Mouse (Mus musculus) cerebellum, adult 9-10 months (tissue): Measurements from ENCODE around the gene Shoc2.
"Not testable (repeated sequence)": the region's sequence is repeated elsewhere in the genome, so short reads cannot be mapped to it uniquely, and the experiment has no call there.

Experiments used
- DNase-seq: peaks from one replicate; pipeline ENCODE4 v3.0.0; 2022

Gene Shoc2

DNA sequence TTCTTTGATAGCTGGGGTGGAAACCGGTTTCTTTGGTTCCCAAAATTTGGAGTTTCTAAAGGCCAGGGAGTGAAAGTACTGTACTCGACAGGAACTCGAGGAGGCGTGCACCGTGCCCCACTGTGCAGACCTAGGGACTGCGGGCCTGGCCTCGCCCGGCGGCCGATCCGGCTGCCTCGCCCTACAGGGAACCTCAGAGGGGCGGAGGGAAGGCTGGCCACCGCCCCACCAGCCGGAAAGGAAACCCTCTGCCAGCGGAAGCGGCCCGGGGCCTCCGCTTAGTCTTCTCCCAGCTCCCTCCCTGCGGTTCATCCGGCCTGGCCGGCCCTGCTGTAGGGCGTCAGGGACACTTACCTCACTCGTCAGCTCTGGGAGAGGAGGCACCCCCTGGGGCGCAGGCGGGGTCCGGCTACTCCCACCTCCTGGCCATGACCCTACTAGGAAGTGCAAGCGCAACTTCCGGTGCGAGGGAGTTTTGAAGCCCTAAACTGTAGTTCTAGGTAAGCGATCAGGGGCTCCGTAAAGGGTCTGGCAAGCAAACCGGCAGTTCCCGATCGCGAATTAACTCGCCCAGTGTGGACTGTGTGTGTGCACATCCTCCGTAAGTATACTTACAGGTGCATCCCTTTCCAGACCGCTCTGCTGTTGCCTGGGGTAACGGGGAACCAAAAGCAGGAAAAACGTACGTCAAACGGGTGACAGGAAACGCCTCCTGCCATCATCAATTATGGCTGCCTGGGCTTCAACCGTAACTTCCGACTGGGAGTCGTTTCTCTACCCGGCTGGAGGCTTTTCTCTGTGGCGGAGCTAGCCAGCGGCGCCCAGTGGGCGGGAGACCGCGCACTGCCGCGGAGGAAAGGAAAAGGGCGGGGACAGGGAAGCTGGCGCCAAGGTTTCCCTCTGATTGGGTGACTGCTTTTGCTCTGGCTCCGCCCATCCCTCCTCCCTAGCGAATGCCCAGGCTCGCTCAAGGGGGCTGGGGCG lies at the start of gene Shoc2, which contains the start of gene Bbip1:
TSS of gene Shoc2 (plus strand) at position 505 of the 984 bp plus-strand sequence.
TSS of gene Bbip1 (minus strand) at position 826 of the 984 bp plus-strand sequence.
- DNase-seq = peak; percentile 99

DNA sequence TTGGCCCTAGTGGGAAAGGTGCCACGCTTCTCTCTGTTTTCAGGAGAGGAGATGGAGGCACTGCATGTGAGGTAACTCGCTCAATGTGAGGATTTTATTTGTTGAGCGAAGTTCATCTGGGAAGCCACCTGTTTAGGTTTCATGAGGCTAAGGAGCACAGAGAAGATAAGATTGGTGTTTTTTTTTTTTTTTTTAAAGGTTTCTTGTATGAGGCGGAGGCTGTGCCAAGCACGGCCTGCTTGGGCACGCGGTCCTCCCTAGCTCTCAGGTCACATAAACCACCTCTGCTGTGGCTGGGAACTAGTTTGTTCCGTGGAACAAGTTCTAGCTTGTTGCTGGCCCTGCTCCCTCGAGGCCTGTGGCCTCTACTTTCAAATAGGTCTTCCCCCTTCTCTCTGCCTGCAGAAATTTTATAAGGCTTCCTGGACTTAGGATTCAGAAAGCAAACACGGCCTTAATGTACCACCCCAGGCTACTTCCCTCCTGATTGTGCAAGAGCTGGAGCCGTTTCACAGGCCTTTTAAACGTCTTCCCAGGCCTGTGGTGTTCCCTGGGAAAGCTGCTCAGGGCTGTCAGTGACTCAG lies 49.5 kb upstream of the Shoc2 start:
- no peak for DNase-seq

DNA sequence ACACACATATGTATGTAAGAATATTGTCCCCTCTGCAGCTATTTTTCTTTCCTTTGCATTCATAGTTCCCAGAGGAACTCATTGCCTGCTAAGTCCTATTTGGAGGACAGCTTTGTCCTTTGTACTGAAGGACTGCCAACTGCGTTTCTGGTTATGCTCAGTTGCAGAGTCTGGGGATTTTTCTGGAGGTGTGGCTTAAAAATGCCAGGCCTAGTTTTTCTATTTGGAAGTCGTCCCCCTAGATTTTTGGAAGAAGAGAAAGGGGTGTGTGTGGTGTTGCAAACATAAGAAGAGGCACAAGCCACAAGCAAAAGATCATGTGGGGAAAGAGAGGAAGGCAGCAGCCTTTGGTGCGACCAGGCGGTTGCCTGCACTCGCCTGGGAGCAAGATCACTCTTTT lies 46.1 kb upstream of the Shoc2 start:
- no peak for DNase-seq

DNA sequence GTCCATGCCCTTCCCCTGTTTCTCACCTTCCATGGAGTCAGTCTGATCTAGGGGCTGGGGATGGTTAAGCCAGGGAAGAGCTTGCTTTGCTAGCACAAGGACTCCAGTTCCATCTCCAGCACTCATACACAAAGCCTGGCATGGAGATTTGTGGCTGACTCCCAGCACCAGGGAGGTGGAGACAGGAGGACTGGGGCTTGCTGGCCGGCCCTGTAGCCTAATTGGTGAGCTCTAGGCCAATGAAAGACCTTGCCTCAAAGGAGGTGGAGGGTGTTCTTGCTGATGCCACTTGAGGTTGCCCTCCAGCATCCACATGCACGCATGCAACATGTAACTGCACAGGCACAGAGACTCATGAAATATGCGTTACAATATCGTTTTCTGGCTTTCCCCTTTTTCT lies 45.6 kb upstream of the Shoc2 start:
- no peak for DNase-seq

DNA sequence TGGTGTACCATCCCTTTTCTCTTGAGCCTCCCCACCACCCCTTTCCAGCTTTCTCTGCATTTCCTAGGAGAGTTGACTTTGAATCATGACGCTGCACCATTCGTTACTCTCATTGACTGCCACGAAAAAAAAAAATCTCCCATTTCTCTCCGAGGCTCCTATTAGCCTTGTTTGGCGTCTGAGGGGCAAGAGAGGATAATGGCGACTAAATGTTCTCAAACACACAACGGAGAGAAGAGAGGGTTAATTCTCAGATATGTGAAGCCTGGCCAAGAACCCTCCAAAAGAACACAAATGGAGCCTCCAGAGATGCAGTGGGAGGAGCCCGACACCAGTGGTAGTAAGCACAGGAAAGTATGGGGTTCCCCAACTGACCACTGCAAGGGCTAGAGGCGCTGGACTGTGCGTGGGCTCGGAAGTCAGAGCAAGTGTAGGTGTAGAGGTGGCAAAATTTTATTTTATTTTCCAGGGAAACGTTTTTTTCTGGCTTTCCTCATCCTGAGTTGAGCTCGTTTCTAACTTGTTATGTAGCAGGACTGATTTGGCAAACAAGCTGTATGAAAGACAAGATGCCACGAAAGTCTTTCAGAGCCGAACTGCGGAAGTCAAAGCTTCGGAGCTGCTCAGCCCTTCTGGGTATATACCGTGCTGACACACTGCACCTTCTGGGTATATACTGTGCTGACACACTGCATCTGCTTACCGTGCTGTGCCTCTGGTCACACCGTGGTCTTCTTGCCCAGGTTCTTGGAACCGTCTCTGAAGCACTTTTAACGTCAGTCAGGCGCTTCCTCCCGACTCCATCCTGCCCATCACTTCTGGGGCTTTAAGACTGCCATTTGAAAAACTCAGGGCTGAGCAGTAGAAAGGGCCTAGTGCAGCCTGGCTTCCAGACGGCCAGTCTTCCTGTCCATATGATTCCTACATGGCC lies 44.9 kb upstream of the Shoc2 start:
- no peak for DNase-seq

DNA sequence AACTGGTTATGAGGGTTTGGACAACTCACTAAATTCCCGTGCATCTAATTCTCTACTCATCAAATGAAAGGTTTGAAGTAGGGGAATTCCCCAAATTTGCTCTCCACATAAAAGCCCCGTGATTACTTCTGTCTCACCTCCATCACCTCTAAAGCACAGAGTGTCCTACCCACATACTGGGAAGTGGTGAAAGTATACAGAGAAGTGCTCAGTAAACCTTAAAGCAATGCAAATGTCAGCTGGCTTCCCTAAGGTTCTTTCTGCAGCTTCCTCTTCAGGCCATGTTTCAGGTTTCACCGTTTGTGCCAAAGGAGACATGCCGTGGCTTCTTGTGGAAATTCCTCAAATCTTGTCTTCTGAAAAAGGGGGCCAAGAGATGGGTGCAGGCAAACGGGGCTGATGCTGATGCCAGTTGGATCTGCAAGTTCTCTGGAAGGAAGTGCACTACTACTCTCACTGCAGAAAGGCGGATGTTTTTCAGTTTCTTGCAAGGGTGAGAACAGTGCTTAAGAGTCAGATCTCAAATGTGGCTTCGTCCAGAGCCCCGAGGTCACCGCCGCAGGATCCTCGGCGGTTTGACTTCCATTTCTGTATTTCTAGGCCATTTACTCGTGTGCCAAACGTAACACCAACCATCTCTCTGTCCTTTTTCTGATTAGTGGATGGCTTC lies 44.0 kb upstream of the Shoc2 start:
- DNase-seq = no peak

DNA sequence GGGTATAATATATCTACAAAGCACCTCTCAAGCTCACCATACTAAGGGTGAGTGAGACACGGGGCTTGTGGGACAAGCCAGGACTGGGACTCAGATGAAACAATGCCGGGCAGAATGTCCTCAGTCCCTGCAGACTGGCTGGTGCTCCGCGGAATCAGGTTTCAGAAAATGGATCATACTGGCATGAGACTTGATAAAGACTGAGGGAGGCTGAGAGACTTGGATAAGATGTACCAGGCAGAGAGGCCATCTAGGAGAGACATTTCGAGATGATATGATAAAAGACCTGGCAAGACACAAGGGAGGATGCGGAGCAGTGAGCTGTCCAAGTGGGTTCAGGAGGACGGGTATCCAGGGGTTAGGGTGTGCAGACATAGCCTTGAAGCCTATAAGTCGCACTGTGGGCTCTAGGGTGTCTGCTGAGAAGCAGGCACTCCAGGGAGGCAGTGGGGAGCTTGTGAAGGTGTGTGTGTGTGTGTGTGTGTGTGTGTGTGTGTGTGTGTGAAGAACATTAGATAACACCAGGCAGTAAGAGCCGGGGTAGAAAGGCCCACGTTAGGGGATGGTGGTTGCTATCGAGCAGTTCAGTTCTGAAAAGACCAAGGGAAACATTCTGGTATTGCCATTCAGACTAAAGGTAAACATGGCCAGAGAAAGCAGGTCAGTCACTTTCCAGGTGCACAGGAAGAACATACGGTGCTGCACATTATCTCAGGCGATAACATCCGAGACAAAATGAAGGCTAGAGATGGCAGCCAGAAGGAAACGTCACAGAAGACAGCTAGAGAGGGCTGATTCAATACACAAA lies 42.0 kb upstream of the Shoc2 start:
- DNase-seq = peak; percentile 49

DNA sequence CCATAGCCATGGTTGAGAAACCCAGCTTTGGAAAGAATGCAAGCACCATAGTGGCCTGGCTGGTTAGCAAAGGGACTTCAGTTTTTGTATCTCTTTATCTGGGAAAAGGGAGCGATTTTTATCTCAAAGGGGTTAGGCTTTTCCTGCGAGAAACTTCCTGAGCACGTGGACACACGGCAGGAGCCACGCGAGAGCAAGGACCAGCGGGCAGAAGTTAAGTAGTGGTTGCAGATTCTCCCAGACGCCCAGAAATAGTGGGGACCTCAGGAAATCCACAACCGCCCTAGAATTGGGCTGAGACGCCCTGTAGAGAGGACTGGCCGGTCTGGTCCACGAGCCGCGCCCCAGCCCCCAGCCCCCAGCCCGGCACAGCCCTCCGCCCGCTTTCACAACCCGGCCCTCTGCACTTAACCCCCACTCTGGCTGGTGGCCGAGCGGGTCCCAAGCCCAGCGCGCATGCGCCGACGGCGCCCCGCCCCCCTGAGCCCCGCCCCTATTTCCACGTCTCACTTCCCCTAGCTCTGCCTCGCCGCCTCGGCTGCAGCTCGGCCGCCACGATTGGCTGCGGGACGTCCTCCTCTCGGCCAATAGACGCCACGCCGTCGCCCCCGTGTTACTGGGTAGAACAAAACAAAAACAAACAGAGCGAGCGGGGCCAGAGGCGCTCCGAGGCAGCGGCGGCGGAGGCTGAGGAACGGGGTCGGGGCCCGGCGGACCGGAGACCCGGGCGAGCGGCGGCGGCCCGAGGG lies 41.2 kb upstream of the Shoc2 start:
- DNase-seq = peak; percentile 96

DNA sequence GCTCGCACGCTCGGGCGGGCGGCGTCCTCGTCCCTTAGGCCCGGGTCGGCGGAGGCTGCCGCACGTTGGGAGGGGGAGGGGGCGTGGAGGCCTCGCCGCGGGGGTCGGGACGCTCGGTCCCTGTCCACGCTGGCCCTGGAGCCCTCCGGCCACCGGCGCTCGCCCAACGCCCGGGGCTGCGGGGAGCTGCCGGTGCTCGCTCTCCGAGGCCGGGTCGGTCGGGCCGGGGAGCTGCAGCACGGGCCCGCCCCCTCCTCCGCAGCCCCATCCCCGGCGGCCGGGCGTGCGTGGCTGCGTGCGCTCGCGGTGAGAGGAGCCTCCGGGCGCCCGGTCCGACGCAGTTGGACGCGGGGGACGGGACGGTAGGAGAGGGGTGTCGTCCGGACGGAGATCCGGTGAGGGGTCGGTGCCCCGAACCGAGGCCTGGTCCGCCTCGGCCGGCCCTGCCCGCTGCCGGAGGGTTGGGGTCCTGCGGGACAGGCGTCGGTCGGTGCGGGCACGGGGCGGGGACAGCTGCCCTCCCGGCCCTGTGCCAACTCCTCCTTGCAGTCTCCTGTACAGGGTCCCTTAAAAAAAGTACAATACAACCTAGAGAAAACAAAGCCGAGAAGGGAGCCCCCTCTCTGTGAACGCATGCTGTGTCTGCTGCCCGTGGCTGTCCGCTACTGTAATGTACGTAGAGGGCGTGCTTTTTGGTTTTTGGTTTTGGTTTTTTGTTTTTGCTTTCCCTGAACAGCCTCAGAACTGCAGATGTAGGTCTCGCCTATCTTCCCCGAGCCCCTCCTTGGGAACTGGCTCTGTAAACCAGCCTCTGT lies 40.4 kb upstream of the Shoc2 start:
- DNase-seq = peak; percentile 70

DNA sequence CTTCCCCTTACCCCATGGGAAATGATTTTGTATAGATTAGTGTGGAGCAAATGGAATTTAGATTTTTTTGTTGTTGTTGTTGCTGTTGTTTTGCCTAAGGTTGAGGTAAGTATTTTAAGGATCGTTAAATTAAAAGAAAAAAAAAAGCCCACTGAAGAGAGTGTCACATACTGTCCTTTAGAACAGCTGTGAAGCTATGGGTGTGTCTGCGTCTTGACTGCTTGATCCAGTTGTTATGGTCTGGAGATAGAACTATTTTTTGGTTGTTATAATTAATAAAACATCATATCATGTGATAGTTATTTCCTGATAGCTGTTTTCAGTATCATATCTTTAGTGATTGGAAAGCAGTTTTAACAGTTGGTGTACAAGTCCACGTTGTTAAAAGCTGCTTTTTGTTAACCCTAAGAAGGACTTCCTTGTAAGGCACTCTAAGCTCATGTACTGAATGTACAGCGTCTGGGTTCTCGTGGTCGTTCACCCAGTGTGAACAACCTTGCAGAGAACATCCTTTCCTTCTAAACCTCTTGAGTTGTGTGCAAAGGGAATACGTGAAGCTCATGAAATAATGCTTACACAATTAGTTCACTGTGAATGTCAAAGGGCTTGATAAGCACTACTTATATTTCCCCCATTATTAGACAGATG lies 39.1 kb upstream of the Shoc2 start:
- no peak for DNase-seq

DNA sequence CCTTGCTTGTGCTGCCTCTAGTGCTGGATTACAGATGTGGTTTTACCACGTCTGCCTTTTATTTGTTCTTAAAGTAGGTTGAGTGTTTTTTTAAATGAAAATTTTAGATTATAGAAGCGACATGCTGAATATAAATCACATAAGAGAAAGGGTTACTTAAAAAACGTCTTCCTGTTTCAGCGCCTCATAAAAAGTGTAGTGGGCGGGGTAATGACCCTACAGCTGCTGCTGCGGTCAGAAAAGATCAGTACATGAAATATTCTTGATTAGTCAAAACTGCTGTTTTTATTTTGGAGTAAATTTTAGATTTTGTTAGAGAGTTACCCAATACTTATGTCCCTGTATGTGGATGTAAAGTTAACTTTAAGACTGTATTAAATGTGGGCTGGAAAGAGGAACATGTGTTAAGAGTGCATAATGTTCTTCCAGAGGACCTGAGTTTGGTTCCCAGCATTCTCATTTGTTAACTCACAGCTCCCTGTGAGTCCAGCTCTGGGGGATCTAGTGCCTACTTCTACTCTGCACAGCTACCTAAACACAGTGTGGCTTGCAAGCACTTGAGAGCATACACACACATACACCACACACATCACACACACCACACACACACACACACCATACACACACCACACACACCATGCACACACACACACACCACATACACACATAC lies 37.9 kb upstream of the Shoc2 start:
- no peak for DNase-seq

DNA sequence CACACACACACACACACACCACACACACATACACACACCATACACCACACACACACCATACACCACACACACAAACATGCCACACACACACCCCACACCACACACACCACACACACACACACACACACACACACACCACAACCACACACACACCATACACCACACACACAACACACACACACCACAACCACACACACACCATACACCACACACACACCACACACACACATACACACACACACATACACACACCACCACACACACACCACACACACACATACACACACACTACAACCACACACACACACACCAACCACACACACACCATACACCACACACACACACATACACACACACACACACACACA lies 37.4 kb upstream of the Shoc2 start:
- not testable (repeated sequence) for DNase-seq

DNA sequence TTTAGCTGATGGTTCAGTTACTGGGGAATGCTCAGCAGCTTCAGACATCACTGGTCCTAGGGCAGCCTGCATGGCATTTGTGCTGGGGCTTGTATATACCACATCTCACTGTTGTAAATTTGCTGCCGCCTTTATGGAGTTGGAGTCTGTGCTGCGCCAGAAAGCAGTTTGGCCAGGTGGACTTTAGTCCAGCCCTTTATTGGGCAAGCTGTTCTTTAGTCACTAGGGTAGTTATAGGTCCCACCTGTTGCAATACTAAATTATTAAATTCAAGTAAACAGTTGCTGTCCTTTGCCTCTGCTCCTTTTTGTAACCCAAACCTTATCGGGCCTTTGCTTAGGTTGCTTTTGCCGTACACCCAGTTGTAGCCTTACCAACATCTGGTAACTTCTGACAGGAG lies 29.2 kb upstream of the Shoc2 start:
- DNase-seq = no peak

DNA sequence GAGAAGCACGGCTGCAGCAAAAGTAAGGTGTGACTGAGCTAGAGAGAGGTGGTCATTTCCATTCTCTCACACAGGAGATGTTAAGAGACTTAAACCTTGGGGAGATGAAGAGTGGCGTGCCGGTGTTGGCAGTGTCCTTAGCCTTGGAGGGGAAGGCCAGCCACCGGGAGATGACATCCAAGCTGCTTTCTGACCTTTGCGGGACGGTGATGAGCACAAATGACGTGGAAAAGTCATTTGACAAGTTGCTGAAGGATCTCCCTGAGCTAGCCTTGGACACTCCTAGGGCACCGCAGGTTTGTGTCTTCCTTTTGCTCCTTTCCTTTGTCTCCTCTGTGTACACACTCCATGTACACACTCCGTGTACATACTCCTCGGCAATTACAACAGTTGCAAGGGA lies 24.6 kb upstream of the Shoc2 start:
- DNase-seq = no peak

DNA sequence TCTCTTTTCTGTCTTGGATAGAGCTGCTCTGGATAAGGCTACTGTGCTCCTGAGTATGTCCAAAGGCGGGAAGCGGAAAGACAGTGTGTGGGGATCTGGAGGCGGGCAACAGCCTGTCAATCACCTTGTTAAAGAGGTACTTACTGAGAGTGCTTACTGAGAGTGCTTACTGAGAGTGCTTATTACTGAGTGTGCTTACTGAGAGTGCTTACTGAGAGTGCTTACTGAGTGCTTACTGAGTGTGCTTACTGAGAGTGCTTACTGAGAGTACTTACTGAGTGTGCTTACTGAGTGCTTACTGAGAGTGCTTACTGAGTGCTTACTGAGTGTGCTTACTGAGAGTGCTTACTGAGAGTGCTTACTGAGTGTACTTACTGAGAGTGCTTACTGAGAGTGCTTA lies 22.1 kb upstream of the Shoc2 start:
- DNase-seq = not testable (repeated sequence)

DNA sequence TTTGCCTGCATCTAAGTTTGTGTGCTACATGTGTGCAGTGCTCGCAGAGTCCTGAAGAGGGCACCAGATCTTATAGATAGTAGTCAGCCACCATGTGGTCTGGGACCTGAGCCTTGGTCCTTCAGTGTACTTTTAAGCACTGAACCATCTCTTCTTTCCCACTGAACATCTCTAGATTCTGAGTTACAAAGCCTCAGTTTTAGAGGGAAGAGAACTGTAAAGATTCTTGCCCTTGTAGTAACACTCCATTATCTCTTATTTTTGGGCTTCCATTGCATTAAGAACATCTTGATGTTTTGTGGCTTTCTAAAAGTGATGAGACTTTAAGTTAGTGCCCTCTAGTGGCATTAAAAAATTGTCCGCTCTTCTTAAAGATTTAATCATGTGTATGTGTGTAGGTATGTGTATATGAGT lies 18.8 kb upstream of the Shoc2 start:
- peak; percentile 42 for DNase-seq

DNA sequence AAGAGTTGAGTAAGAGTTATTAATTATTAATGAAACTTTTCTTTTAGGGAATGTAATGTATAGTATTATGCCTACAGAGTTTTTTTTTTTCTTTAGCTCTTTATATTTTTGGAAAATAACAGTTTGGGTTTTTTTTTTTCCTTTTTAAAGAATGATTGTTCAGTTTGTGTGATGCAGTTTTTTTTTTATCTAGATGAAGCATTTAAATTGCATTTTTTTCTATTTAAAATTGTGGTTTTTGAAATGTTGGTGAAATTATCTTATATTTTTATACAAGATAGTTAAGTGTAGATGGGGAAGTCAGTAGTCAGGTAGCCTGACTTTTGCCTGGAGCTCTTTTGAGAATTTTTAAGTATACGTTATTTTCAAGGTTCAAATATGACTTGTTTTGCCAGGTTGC lies 17.4 kb upstream of the Shoc2 start:
- DNase-seq = no peak

DNA sequence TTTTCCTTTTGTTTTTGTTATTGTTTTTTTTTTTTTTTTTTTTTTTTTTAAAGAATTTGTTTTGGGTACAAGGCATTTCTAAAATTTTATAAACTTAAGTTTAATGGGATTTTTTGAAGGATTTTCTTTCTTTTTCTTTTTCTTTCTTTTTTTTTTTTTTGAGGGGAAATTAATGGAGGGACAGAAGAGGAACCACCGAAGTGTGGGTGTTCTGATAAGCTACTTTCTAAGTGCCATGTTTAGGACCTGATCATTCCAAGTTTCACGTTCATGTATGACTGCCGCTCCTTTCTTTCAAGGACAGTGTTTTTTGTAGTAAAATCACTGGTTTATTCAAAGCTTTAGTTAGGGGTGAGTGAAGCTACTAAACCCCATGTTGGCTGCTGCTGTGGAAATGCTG lies 14.9 kb upstream of the Shoc2 start:
- no peak for DNase-seq

DNA sequence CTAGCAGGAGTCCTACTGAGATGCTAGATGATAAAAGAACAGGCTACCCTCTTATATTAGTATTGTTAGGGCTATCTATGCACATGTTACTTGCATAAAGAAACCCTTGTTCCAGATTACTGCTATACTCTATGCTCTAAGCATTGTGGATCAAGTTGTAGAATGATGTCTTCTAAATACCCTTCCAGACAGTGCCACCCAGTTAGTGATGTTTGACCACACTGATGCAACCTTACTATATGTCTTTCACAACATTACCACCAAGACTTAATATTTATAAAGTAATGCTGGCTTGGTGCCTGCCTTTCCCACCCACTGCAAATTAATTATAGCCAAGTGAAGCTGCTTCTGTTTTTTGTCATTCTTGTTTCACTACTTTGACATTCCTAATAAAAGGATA lies 11.1 kb upstream of the Shoc2 start:
- no peak for DNase-seq
